In the genomic region with DNA sequence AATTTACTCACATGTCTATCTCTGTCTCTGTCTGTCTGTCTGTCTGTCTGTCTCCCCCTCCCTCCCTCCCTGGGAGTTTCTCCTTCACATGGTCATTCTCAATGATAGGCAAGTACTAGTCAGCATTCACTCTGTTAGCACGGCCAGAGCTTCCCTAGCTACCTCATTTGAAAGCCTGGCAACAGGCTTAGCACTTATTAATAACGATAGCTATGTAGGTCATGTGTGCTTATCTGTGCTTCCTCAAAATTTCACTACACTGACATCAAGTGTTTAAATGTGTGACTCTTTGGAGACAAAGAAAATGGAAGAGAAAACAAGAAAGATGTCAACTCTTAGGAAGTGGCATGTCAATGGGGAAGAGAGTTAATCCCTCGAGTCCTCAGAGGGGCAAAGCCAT, we compare ENCODE assay signal across 16 mouse cellular contexts. TPM values are rescaled to one million over a fixed set of nuclear protein-coding genes. Genes with fewer than 3 reads are reported as not detected.
"Had no signal": no experiment of that assay in that cellular context is flagged by ENCODE, and none has a peak within 500 bp of the region (broad histone marks: within the 10 kb centered on the region; RNA-seq: fewer than 3 reads in every experiment).

No protein-coding gene starts in this region.

- H3K4me1 ChIP-seq: kidney, embryonic 15.5 days; limb, embryonic 12.5 days; liver, embryonic 13.5 days; midbrain, embryonic 13.5 days had no signal

- DNase-seq: kidney, adult 8-10 months; kidney, postnatal 10 days; kidney, postnatal 36 days; left cerebral cortex, postnatal 4 days; liver, embryonic 13.5 days; lung, adult 2 months; lung, postnatal 14 days; lung, postnatal 4 days; retina, postnatal 1 day; thymus, adult 18-20 months; thymus, postnatal 36 days had no signal

- H3K4me3 ChIP-seq: kidney, embryonic 15.5 days; limb, embryonic 12.5 days; limb, embryonic 15.5 days; liver, embryonic 13.5 days; midbrain, embryonic 13.5 days had no signal

- H3K9me3 ChIP-seq: kidney, embryonic 15.5 days; limb, embryonic 12.5 days; limb, embryonic 15.5 days; liver, embryonic 13.5 days; midbrain, embryonic 13.5 days had no signal

- H3K27ac ChIP-seq: kidney, embryonic 15.5 days; limb, embryonic 12.5 days; limb, embryonic 15.5 days; liver, embryonic 13.5 days; midbrain, embryonic 13.5 days had no signal

- H3K27me3 ChIP-seq: kidney, embryonic 15.5 days; limb, embryonic 12.5 days; midbrain, embryonic 13.5 days had no signal

- H3K9ac ChIP-seq: kidney, embryonic 15.5 days; limb, embryonic 12.5 days; limb, embryonic 15.5 days; liver, embryonic 13.5 days; midbrain, embryonic 13.5 days had no signal

- ATAC-seq: midbrain, embryonic 13.5 days had no signal

- H3K36me3 ChIP-seq: kidney, embryonic 15.5 days; limb, embryonic 12.5 days; limb, embryonic 15.5 days; liver, embryonic 13.5 days; midbrain, embryonic 13.5 days had no signal

- H3K4me2 ChIP-seq: kidney, embryonic 15.5 days; limb, embryonic 12.5 days; limb, embryonic 15.5 days; liver, embryonic 13.5 days; midbrain, embryonic 13.5 days had no signal

RNA-seq across cellular contexts. Expression of a gene that starts 26.9 kb away (rescaled TPM):
- total RNA-seq: megakaryocyte, adult 5-6 weeks had no signal
